Mouse (Mus musculus) ZHBTc4 (cell line): ENCODE data around the gene Comt.
A peak's percentile ranks its signal among the peaks of the same experiment; 100 is the strongest.

Experiments used
- DNase-seq: peaks from one replicate; pipeline ENCODE4 v3.0.0-alpha.2; 2011; ENCODE audit warnings: low read depth, low spot score

Comt gene

DNA sequence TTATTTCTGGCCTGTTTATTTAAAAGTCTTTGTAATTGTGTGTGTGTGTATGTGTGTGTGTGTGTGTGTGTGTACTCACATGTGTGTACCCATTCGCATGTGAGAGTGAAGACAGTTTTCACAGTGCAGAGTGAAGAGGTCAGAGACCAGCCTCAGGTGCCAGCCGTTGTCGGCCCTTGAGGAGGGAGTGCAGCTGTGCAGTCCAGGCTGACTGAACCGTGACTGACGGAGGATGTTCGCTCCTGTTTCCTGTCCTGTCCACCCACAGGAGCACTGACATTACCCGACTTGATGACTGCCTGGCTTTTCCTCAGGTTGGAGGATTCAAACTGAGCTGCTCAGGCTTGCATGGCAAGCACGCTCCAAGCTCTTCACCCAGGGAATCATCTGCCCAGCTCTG, 63.7 kb downstream of the Comt start:
- DNase-seq, result no peak

DNA sequence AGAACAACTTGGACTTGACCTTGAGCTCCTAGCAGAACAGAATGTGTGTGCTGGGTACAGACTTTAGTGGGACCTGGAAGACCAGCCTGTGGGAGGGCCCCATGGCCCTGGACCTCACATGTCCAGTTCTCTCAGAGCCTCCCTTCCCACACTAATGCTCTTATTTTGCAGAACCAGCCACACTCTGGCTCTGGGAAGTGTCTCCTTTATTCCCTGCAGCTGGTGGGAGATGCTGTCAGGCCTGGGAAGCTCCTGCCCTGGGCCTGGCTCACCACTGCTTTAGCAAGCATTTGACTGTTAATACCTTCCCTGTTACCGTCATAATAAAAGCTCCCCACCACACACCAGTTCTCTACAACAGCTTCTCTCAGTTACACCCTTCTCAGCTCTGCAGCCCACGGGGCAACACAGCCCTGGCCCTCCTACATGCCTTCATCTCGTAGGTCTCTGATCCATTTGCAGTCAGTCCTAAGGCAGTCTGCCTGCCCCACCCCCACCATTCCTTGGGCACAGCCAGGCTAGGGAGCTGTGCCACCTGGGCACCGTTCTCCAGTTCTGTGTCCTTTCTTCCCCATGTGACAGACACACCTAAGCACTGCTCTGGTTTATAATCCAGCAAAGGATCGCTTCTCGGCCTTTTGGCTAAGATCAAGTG, 66.4 kb downstream of the Comt start:
- DNase-seq, result no peak

DNA sequence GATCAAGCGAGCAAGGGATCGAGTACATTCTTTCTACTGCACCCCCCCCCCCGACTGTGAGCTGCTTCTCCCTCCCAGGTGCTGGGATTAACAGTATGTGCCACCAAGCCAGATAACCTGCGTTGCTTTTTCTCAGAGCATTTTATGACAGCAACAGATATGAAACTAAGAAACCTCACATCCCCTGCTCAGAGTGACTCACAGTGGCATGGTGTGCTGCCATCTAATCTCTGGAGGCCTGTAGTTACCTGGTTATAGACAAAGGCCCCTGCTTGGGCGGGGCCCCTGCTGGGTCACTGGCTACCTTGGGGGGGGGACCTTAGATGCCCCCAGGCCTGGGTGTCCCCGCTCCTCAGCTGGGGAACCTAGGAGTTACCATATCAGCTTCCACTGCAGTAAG, 68.7 kb downstream of the Comt start:
- no peak for DNase-seq

DNA sequence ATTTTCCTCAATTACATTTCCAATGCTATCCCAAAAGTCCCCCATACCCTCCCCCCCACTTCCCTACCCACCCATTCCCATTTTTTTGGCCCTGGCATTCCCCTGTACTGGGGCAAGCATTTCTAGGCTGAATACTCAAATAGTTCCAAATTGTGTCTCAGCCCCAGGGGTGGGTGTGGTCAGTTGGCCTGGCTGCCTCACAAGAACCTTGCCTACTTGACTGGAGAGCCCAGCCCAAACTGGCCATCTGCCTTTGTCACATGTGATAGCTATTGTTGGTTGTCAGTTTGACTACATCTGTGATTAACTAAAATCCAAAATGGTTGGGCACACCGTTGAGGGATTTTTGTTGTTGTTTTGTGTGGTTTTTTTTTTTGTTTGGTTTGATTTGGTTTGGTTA, 69.7 kb downstream of the Comt start:
- DNase-seq, result peak; percentile 71
